ENCODE assay signal across 9 mouse cellular contexts in genomic region chr19:6279481-6280144, GRCm38 (mm10). TPM values are rescaled to one million over a fixed set of nuclear protein-coding genes. Genes with fewer than 3 reads are reported as not detected.
DNase-seq lines count a peak whose midpoint lies in the region; ATAC-seq and TF ChIP-seq lines count a peak whose summit lies in the region.
"Had no signal": no experiment of that assay in that cellular context is flagged by ENCODE, and none has a peak within 500 bp of the region (broad histone marks: within the 10 kb centered on the region; RNA-seq: fewer than 3 reads in every experiment).

No protein-coding gene starts in this region.

- no peak overlapping the region for H3K4me3 ChIP-seq in kidney, postnatal 0 days (replicated peaks; ENCODE audit: low read depth, low read length)
- H3K4me3 ChIP-seq in embryonic facial prominence, embryonic 14.5 days (ENCODE audit: low read depth, low read length): peak overlapping the region; percentile 92
- H3K4me3 ChIP-seq in hindbrain, postnatal 0 days (ENCODE audit: low read length): no peak overlapping the region
- no peak overlapping the region; the same call in 1 of the 2 replicates for H3K4me3 ChIP-seq in midbrain, embryonic 16.5 days (ENCODE audit: low read depth, low read length)

- WGBS in kidney, postnatal 0 days: 86% methylated on average over 6 of the region's 6 CpGs
- 92% methylated on average over 6 of the region's 6 CpGs for WGBS in embryonic facial prominence, embryonic 14.5 days
- WGBS in hindbrain, postnatal 0 days: 82% methylated on average over 6 of the region's 6 CpGs
- 91% methylated on average over 6 of the region's 6 CpGs for whole genome bisulfite sequencing in midbrain, embryonic 16.5 days

- 0 out of 2 replicates have a peak overlapping the region, but pooled peaks have one; percentile 52 for H3K27ac ChIP-seq in kidney, postnatal 0 days
- no peak overlapping the region; the same call in 1 of the 2 replicates for H3K27ac ChIP-seq in embryonic facial prominence, embryonic 14.5 days (replicated peaks; ENCODE audit: low read depth, low read length)
- H3K27ac ChIP-seq in hindbrain, postnatal 0 days: 0 out of 2 replicates have a peak overlapping the region, but pooled peaks have one; percentile 15
- no peak overlapping the region for H3K27ac ChIP-seq in midbrain, embryonic 16.5 days (ENCODE audit: low read length)

- H3K4me2 ChIP-seq in kidney, postnatal 0 days (ENCODE audit: low read length): peak overlapping the region; percentile 94
- H3K4me2 ChIP-seq in embryonic facial prominence, embryonic 14.5 days (ENCODE audit: low read depth, low read length): peak overlapping the region; percentile 96
- H3K4me2 ChIP-seq in hindbrain, postnatal 0 days (ENCODE audit: low read depth, low read length): peak overlapping the region; percentile 92
- peak overlapping the region; percentile 98 for H3K4me2 ChIP-seq in midbrain, embryonic 16.5 days (ENCODE audit: low read length)

- DNase-seq in kidney, postnatal 0 days (ENCODE audit: low spot score): no peak
- DNase-seq in kidney, postnatal 25 days: no peak
- DNase-seq in embryonic facial prominence, embryonic 14.5 days (ENCODE audit: low spot score): no peak
- DNase-seq in hindbrain, postnatal 0 days (ENCODE audit: low spot score): no peak
- DNase-seq in layer of hippocampus, adult 8-10 months (ENCODE audit: low spot score in 2 of 2): no peak
- DNase-seq in embryo, embryonic 10.5 days (ENCODE audit: low spot score): no peak
- no peak for DNase-seq in frontal cortex, postnatal 14 days (ENCODE audit: low spot score in 2 of 2)

- no peak for ATAC-seq in kidney, postnatal 0 days (replicated peaks; ENCODE audit: low FRiP score, low read depth)
- ATAC-seq in embryonic facial prominence, embryonic 14.5 days (ENCODE audit: low read depth): no peak
- no peak for ATAC-seq in hindbrain, postnatal 0 days
- no peak for ATAC-seq in midbrain, embryonic 16.5 days
- ATAC-seq: Patski had no signal

- peaks cover 33% of the 10 kb centered on the region for H3K4me1 ChIP-seq in kidney, postnatal 0 days (replicated peaks; ENCODE audit: insufficient read depth, low read length)
- H3K4me1 ChIP-seq in embryonic facial prominence, embryonic 14.5 days (ENCODE audit: control insufficient read depth, insufficient read depth, low read length): peaks cover 27% of the 10 kb centered on the region
- H3K4me1 ChIP-seq in hindbrain, postnatal 0 days (ENCODE audit: insufficient read depth, low read length): peaks cover 33% of the 10 kb centered on the region
- H3K4me1 ChIP-seq in midbrain, embryonic 16.5 days (ENCODE audit: control insufficient read depth, insufficient read depth, low read length): peaks cover 30% of the 10 kb centered on the region

- no peaks in the 10 kb centered on the region for H3K9me3 ChIP-seq in kidney, postnatal 0 days (replicated peaks; ENCODE audit: low read length)
- no peaks in the 10 kb centered on the region for H3K9me3 ChIP-seq in embryonic facial prominence, embryonic 14.5 days (ENCODE audit: control insufficient read depth, low read length)
- H3K9me3 ChIP-seq in hindbrain, postnatal 0 days (ENCODE audit: low read length): no peaks in the 10 kb centered on the region
- no peaks in the 10 kb centered on the region for H3K9me3 ChIP-seq in midbrain, embryonic 16.5 days (replicated peaks; ENCODE audit: control insufficient read depth, low read length, poor library complexity, severe bottlenecking)

- no peak for TF ChIP-seq CTCF in kidney, postnatal 0 days (IDR thresholded peaks at IDR 0.05; ENCODE audit: low read depth)
- no peak for TF ChIP-seq CTCF in hindbrain, postnatal 0 days (IDR thresholded peaks at IDR 0.05; ENCODE audit: low read depth)

- peaks cover 22% of the 10 kb centered on the region for H3K36me3 ChIP-seq in kidney, postnatal 0 days (ENCODE audit: insufficient read depth, low read length)
- peaks cover 48% of the 10 kb centered on the region for H3K36me3 ChIP-seq in embryonic facial prominence, embryonic 14.5 days (ENCODE audit: control insufficient read depth, insufficient read depth, low read length)
- peaks cover 22% of the 10 kb centered on the region for H3K36me3 ChIP-seq in hindbrain, postnatal 0 days (ENCODE audit: insufficient read depth, low read length)
- peaks cover 25% of the 10 kb centered on the region for H3K36me3 ChIP-seq in midbrain, embryonic 16.5 days (ENCODE audit: control insufficient read depth, insufficient read depth, low read length)

- no peaks in the 10 kb centered on the region for H3K27me3 ChIP-seq in kidney, postnatal 0 days (ENCODE audit: insufficient read depth, low read length)
- no peaks in the 10 kb centered on the region for H3K27me3 ChIP-seq in embryonic facial prominence, embryonic 14.5 days (replicated peaks; ENCODE audit: control insufficient read depth, insufficient read depth, low read length)
- no peaks in the 10 kb centered on the region for H3K27me3 ChIP-seq in hindbrain, postnatal 0 days (ENCODE audit: insufficient read depth, low read length)
- H3K27me3 ChIP-seq in midbrain, embryonic 16.5 days (ENCODE audit: control insufficient read depth, insufficient read depth, low read depth, low read length): no peaks in the 10 kb centered on the region
- H3K27me3 ChIP-seq: Patski had no signal

- peak overlapping the region; percentile 35; the same call in 1 of the 2 replicates for H3K9ac ChIP-seq in kidney, postnatal 0 days (ENCODE audit: low read depth, low read length)
- peak overlapping the region; percentile 87 for H3K9ac ChIP-seq in embryonic facial prominence, embryonic 14.5 days (ENCODE audit: low read depth, low read length)
- peak overlapping the region; percentile 82; the same call in 1 of the 2 replicates for H3K9ac ChIP-seq in hindbrain, postnatal 0 days (replicated peaks; ENCODE audit: low read length)
- peak overlapping the region; percentile 44; the same call in 1 of the 2 replicates for H3K9ac ChIP-seq in midbrain, embryonic 16.5 days (ENCODE audit: low read depth, low read length)

RNA-seq across cellular contexts. Expression of gene Ehd1, which starts 3.1 kb away (rescaled TPM):
- 64.2 and 73.4 TPM in 2 replicates for polyA plus RNA-seq in kidney, postnatal 0 days (2015; fragmentation: Nextera tagmentation; extraction: Ambion mirVana)
- 68.4 and 68.6 TPM in 2 replicates for polyA plus RNA-seq in embryonic facial prominence, embryonic 14.5 days (2014; fragmentation: Nextera tagmentation; extraction: Ambion mirVana)
- total RNA-seq in hindbrain, postnatal 0 days (2014; rRNA removed): 127 and 135 TPM in 2 replicates
- 76.5 and 77.5 TPM in 2 replicates for polyA plus RNA-seq in hindbrain, postnatal 0 days (2015; fragmentation: Nextera tagmentation; extraction: Ambion mirVana)
- polyA plus RNA-seq in midbrain, embryonic 16.5 days (2015; fragmentation: Nextera tagmentation; extraction: Ambion mirVana): 99.6 and 103 TPM in 2 replicates
- total RNA-seq in layer of hippocampus, adult 8-10 months (2022): 10 to 100 TPM; 59.1 to 76.4 (median 70.3) TPM

RNA-seq across cellular contexts. Expression of gene Cdc42bpg, which starts 26.6 kb away (rescaled TPM):
- polyA plus RNA-seq in kidney, postnatal 0 days (2015; fragmentation: Nextera tagmentation; extraction: Ambion mirVana): 1.0 TPM in 2 replicates
- polyA plus RNA-seq in embryonic facial prominence, embryonic 14.5 days (2014; fragmentation: Nextera tagmentation; extraction: Ambion mirVana): 1.5 and 1.6 TPM in 2 replicates
- total RNA-seq in hindbrain, postnatal 0 days (2014; rRNA removed): 3.1 and 6.0 TPM in 2 replicates
- 0.29 and 0.33 TPM in 2 replicates for polyA plus RNA-seq in hindbrain, postnatal 0 days (2015; fragmentation: Nextera tagmentation; extraction: Ambion mirVana)
- polyA plus RNA-seq in midbrain, embryonic 16.5 days (2015; fragmentation: Nextera tagmentation; extraction: Ambion mirVana): 0.34 and 0.35 TPM in 2 replicates
- total RNA-seq in layer of hippocampus, adult 8-10 months (2022): 1 to 10 TPM; 5.9 to 9.5 (median 6.5) TPM

RNA-seq across cellular contexts. Expression of gene Atg2a, which starts 38.1 kb away (rescaled TPM):
- 7.0 and 7.8 TPM in 2 replicates for polyA plus RNA-seq in kidney, postnatal 0 days (2015; fragmentation: Nextera tagmentation; extraction: Ambion mirVana)
- 10.6 and 11.1 TPM in 2 replicates for polyA plus RNA-seq in embryonic facial prominence, embryonic 14.5 days (2014; fragmentation: Nextera tagmentation; extraction: Ambion mirVana)
- total RNA-seq in hindbrain, postnatal 0 days (2014; rRNA removed): 38.7 and 43.4 TPM in 2 replicates
- 7.6 and 8.9 TPM in 2 replicates for polyA plus RNA-seq in hindbrain, postnatal 0 days (2015; fragmentation: Nextera tagmentation; extraction: Ambion mirVana)
- 12.9 and 15.5 TPM in 2 replicates for polyA plus RNA-seq in midbrain, embryonic 16.5 days (2015; fragmentation: Nextera tagmentation; extraction: Ambion mirVana)
- total RNA-seq in layer of hippocampus, adult 8-10 months (2022): 10 to 100 TPM; 34.1 to 41.8 (median 37.1) TPM

RNA-seq across cellular contexts. Expression of gene Ppp2r5b, which starts 43.9 kb away (rescaled TPM):
- 19.9 and 20.4 TPM in 2 replicates for polyA plus RNA-seq in kidney, postnatal 0 days (2015; fragmentation: Nextera tagmentation; extraction: Ambion mirVana)
- 35.1 and 36.5 TPM in 2 replicates for polyA plus RNA-seq in embryonic facial prominence, embryonic 14.5 days (2014; fragmentation: Nextera tagmentation; extraction: Ambion mirVana)
- 272 and 321 TPM in 2 replicates for total RNA-seq in hindbrain, postnatal 0 days (2014; rRNA removed)
- polyA plus RNA-seq in hindbrain, postnatal 0 days (2015; fragmentation: Nextera tagmentation; extraction: Ambion mirVana): 149 and 160 TPM in 2 replicates
- polyA plus RNA-seq in midbrain, embryonic 16.5 days (2015; fragmentation: Nextera tagmentation; extraction: Ambion mirVana): 149 and 165 TPM in 2 replicates
- total RNA-seq in layer of hippocampus, adult 8-10 months (2022): 100 to 1,000 TPM; 126 to 136 (median 128) TPM

RNA-seq across cellular contexts. Expression of gene Gpha2, which starts 53.4 kb away (rescaled TPM):
- 1.6 and 2.1 TPM in 2 replicates for polyA plus RNA-seq in kidney, postnatal 0 days (2015; fragmentation: Nextera tagmentation; extraction: Ambion mirVana)
- 3.3 and 4.1 TPM in 2 replicates for polyA plus RNA-seq in embryonic facial prominence, embryonic 14.5 days (2014; fragmentation: Nextera tagmentation; extraction: Ambion mirVana)
- total RNA-seq in hindbrain, postnatal 0 days (2014; rRNA removed): not detected in 2 replicates
- polyA plus RNA-seq in hindbrain, postnatal 0 days (2015; fragmentation: Nextera tagmentation; extraction: Ambion mirVana): 0.39 and 0.60 TPM in 2 replicates
- polyA plus RNA-seq in midbrain, embryonic 16.5 days (2015; fragmentation: Nextera tagmentation; extraction: Ambion mirVana): not detected in 2 replicates
- not detected for total RNA-seq in layer of hippocampus, adult 8-10 months (2022)

Comparison
In these comparisons a context has a peak if more than half of its experiments do, and no peak if none do; other contexts are left out.
1. H3K27ac ChIP-seq: peak in kidney, postnatal 0 days (single experiment) and hindbrain, postnatal 0 days (single experiment); none in embryonic facial prominence, embryonic 14.5 days (single experiment) and midbrain, embryonic 16.5 days (single experiment).
2. H3K9ac ChIP-seq: peak in every context shown above with its lines; median percentile 87 in embryonic facial prominence, embryonic 14.5 days; 82 in hindbrain, postnatal 0 days; 44 in midbrain, embryonic 16.5 days; 35 in kidney, postnatal 0 days.
3. Peak in every context shown above with its lines, with median percentiles within 50 percentile points of each other: H3K4me2 ChIP-seq.